Mouse (Mus musculus): ENCODE results near the gene Nrg4. TPM values are rescaled to one million over a fixed set of nuclear protein-coding genes. Genes with fewer than 3 reads are reported as not detected.
"Not testable (repeated sequence)": the region's sequence is repeated elsewhere in the genome, so short reads cannot be mapped to it uniquely, and the experiment has no call there.

Nrg4 gene
- total RNA-seq, 2 experiments from 2014 or later: 0.59 to 1.0 TPM

DNA sequence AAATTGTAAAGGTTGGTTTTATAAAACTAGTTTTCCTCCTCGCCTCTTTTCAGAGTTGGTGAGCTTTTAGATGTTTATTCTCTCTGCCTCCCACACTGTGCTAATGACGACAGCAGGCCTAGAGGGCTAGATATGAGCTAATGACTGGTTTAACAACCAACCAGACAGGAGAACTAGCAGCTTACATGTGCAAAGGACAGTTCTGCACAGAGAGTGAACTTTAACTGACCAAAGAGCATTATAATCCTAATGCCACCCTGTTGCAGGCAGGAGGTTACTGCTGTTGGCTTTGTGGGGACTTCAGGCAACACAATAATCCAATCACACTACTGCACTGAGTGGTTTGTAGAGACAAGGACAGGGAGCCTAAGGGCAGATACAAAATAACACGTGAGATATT lies 83.4 kb downstream of the Nrg4 start:
- no peak for TF ChIP-seq CTCF (IDR thresholded peaks at IDR 0.05)
- no peak overlapping the region for H3K4me3 ChIP-seq
- DNase-seq: no peak
- no peak overlapping the region for H3K27ac ChIP-seq
- intact Hi-C loops (cut with DNase I): no loop called here

DNA sequence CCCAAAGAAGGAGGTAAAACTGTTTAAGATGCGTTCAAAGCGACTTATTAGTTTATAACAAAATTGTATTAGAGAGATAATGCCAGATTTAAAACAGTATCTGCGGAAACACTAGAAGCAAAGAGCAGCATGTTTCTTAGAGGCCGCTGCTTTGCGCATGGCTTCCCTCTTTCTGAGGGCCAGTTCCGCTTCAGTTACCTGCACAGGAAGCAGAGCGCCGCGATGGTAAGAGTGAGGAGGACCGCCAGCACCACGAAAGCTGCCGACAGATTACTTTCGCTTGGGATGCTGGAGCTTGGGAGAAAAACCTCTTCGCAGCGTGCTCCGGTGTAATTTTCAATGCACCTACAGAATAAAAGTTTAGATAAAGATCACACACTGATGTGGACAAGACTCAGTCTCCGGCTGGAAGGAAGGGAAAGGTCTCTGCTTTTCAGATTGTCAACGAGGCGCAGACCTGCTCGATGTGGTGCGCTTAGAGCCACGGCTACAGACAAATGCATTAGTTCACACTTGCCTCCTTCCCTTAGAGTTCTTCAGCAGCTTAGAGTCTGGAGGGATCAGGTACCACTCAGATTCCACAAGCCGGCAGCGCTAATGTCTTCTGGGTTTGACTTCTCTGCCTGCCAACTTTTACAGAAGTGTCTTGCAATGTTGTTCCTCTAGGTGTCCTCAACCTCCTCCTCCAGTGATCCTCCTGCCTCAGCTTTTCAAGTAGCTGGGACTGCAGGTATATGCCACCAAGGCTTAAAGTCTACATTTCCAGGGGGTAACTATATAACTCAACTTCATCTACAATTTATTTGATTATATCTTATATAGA lies 84.6 kb downstream of the Nrg4 start:
- H3K4me3 ChIP-seq: peak overlapping the region; percentile 48
- TF ChIP-seq CTCF (IDR thresholded peaks at IDR 0.05): no peak
- no peak for DNase-seq
- no peak overlapping the region for H3K27ac ChIP-seq
- intact Hi-C loops (cut with DNase I): no loop called here

DNA sequence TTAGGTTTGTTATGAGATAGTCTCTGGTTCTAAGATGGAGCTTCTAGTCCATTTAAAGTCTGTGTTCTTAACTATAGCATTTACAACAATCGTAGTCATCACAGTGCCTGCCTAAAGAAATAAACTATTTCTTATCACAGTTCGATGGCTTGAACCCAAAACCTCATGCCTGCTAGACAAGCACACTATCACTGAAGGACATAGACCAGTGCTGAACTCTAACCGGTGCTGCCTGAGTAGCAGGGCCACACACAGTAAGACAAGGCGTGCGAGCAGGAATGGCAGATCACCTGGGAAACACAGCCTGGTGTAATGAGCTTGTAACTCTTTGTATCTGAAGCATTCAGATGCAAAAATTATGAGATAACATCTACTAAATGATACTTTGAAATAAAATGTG lies 85.8 kb downstream of the Nrg4 start:
- Histone ChIP-seq H3K27ac (no peak overlapping the region), H3K4me3 (no peak overlapping the region)
- intact Hi-C loops (cut with DNase I): no loop called here
- DNase-seq: no peak
- no peak for TF ChIP-seq CTCF (IDR thresholded peaks at IDR 0.05)

DNA sequence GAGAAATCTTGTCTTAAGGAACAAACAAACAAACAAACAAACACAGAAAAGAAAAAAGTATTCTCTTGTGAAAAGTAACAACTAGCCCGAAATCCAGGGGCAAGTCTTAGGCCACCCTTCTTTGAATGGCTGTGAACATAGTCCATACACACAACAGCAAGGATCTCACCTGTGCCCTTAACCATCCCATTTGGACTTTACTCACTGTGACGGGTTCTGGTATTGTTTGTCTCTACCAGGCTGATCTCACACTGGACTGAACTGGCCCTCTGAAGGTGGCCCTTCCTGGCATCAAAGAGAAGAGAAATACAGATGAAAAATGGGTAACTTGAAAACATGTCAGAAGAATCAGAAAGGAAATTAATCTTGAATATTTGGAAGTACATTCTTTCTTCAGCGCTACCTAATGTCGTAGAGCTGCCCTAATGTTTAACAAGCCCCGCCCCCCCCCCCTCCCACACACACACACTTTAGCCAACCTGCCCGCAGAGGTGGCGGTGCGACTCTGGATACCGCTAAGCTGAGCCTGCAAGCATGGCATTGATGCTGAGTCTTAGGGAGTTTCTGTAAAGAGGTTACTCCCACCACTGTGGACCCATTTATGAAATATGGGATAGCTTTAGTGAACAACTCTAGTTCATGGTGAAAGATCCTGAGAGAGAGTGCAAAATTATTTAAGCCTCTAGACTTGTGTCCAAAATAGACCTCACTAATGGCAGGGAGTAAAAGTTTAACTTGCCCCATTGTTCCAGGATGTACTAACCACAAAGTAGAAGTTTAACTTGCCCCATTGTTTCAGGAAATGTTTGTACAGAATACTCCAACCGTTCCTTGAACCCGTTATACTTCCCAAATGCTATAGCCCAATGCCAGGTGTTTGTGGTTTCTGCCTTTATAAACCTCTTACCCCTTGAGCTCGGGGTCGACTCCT lies 90.1 kb downstream of the Nrg4 start:
- Histone ChIP-seq H3K27ac (no peak overlapping the region), H3K4me3 (no peak overlapping the region)
- no peak for TF ChIP-seq CTCF (IDR thresholded peaks at IDR 0.05)
- DNase-seq: no peak
- intact Hi-C loops (cut with DNase I): no loop called here

DNA sequence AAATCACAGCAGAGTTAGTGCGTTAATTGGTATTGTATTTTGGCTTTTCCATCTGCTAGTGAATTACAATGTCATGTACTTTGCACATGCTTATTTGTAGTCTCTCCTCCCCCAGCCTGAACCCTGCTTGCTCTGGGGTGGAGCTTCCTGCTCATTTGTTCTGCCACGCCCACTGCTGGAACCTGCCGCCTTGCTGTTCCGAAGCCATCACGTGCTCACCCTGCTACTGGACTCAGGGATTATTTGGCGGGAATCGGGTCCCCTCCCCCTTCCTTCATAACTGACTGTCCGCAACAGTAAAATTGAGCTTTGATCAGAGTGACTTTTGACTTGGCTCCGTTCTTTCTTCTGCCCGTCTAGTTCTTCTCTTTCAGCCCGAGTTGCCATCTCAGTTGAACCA lies 93.6 kb downstream of the Nrg4 start:
- H3K27ac ChIP-seq; intact Hi-C loops (cut with DNase I); DNase-seq; H3K4me3 ChIP-seq: not testable (repeated sequence)

DNA sequence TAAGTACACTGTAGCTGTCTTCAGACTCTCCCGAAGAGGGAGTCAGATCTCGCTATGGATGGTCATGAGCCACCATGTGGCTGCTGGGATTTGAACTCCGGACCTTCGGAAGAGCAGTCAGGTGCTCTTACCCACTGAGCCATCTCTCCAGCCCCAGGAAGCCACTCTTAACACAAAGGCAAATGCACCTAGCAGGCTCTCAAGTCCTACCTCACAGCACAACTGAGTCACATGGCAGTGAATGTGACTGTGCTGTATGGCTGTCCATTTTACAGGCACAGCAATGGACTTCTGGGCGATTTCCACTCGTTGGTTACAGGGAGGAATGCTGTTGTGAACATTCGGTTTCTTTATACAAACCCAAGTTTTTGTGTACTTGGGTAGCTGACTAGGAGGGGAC lies 94.1 kb downstream of the Nrg4 start:
- no peak for DNase-seq
- TF ChIP-seq CTCF (IDR thresholded peaks at IDR 0.05): no peak
- Histone ChIP-seq H3K4me3 (no peak overlapping the region), H3K27ac (no peak overlapping the region)
- intact Hi-C loops (cut with DNase I): no loop called here

DNA sequence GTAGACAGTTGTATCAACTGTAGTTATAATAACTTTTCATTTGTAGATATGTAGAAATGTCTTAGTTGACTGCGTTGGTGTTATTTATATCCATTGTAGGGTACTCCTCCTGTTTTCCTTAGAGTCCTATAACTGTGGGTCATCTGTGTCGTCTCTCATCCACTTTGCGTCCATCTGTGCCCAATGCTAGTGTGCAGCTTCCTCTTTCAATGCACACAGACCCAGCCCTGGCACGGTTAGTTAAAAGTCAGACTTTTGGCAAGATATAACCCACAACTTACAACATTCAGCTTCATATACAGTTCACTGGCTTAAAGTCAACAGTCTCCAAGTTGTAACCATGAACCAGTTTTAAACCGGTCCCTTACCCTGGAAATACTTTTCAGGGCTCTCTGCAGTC lies 94.5 kb downstream of the Nrg4 start:
- TF ChIP-seq CTCF (IDR thresholded peaks at IDR 0.05): no peak
- intact Hi-C loops (cut with DNase I): no loop called here

DNA sequence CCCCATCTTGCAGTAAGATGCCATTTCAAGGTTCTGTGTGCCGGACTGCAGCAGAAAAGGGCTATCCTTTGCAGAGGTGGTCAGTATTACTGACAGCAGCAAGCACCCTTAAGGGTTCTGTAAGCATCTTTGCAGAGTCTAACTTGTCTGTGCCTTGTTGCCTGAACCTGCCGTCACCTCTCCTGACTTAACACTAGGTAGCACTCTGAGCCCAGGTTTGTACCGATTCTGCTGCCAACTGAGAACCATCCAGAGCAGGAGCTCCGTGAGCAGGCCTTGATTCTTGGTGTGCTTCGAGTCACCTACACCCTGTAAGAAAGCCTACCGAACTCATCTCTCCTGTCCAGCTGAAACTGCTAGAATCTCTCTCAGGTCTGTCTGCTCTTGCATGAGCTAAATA lies 95.1 kb downstream of the Nrg4 start:
- intact Hi-C loops (cut with DNase I): no loop called here
- H3K4me3 ChIP-seq: no peak overlapping the region
- TF ChIP-seq CTCF (IDR thresholded peaks at IDR 0.05): no peak
- no peak for DNase-seq
- no peak overlapping the region for H3K27ac ChIP-seq

More for the DNA sequence above, 94.5 kb downstream of the Nrg4 start:
- no peak overlapping the region for H3K27ac ChIP-seq
- no peak overlapping the region for H3K4me3 ChIP-seq
- no peak for DNase-seq

DNA sequence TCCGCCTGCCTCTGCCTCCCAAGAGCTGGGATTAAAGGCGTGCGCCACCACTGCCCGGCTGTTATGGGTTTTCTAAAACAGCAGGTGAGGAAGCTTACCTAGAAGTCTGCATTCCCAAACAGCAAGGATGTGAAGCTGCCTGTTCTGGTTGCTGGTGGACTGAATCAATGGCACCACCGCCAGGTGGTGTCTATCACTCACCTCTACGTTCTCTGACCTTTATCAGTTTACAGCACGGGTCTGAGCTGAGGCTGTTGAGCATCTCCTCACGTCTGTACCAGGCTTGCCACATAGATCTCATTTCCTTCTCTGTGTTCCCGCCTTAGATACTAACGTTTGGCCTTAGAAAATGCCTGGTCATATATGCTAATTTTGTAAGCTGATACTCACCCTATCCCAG lies 97.6 kb downstream of the Nrg4 start:
- no peak overlapping the region for H3K4me3 ChIP-seq
- intact Hi-C loops (cut with DNase I): no loop called here
- no peak for DNase-seq
- H3K27ac ChIP-seq: no peak overlapping the region
- no peak for TF ChIP-seq CTCF (IDR thresholded peaks at IDR 0.05)

DNA sequence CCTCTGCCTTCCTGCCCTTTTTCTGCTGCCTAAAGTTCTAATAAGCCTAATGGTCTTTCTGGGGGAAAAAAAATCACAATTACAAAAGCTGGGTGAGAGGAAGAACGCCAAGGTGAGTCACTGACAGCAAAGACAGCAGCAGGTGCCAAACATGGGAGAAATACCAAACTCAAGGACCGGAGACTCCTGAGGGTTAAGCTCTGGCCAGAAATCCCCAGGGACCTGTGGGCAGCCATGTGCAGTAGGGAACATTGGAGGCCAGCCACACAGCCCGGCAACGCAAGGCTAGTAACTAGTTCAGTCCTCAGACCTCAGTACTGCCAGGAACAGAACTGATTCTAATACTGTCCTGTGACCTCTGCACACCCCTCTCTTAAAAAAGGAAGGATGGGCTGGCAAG lies 98.5 kb downstream of the Nrg4 start:
- intact Hi-C loops (cut with DNase I): no loop called here
- DNase-seq: peak; percentile 30
- no peak for TF ChIP-seq CTCF (IDR thresholded peaks at IDR 0.05)
- Histone ChIP-seq H3K4me3 (no peak overlapping the region), H3K27ac (no peak overlapping the region)

DNA sequence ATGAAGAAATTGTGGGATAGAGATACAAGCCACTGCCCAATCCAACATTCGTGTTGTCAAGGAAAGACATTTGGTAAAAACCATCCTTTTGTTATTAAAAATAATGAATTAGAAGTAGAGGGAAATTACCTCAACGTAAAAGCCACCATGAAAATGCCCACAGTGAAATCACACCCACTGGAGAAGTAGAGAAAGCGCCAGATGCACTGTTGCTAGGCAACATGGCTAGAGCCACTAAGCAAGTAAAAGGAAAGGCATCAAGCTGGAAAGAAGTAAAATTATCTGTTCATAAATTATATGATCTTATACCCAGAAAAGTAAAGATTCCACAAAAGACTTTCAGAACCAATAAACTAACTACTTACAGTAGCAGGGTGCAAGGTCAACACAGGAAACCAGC lies 100.4 kb downstream of the Nrg4 start:
- no peak for DNase-seq
- TF ChIP-seq CTCF (IDR thresholded peaks at IDR 0.05): no peak
- Histone ChIP-seq H3K27ac (no peak overlapping the region), H3K4me3 (no peak overlapping the region)
- intact Hi-C loops (cut with DNase I): no loop called here

DNA sequence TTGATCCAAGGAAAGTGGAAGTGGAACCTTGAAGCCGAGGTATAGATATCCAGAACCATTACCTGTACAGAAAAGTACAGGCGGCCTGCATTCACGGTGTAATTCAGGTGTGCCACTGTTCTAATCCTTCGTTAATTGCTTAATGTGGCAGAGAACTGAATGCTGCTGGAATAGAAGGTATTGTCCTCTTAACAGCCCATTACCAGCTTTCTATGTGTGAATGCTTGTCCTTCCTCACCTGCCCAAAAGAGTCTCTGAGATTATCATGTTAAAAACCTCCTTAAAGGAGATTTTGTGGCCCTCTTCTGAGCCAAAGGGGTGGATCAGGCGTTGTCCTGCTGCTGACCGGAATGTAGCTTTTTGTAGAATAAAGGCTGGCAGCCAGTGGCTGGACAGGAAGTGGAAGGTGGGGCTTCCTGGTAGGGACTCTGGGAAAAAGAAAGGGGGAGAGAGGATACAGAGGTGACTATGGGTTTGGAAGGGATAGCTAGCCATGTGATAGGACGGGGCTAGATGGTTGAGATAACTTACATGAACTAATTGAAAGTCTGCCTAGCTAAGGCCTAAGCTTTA lies 101.4 kb downstream of the Nrg4 start:
- no peak for TF ChIP-seq CTCF (IDR thresholded peaks at IDR 0.05)
- Histone ChIP-seq H3K4me3 (no peak overlapping the region), H3K27ac (peak overlapping the region; percentile 61)
- intact Hi-C loops (cut with DNase I): no loop called here
- no peak for DNase-seq

DNA sequence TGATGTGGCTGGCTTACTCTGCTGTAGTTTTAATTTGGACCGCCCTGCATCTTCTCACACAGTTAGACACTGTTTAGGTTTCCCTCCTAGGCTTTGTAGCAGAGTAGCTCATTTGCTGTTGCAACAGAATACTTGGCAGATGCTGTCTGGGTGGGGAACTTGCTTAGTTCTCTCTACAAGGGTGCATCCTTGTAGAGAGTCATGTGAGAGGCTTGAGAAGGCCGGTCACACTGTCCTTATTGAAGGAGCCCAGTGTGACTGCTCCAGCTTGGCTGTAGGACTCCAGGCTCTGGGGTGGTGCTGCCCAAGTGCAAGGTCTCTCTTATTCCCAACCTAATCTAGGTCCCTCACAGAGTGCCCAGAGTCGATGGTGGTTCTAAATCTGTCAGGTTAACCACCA lies 109.3 kb downstream of the Nrg4 start:
- intact Hi-C loops (cut with DNase I): no loop called here
- Histone ChIP-seq H3K4me3 (no peak overlapping the region), H3K27ac (no peak overlapping the region)
- no peak for TF ChIP-seq CTCF (IDR thresholded peaks at IDR 0.05)
- DNase-seq: no peak

All from gastrocnemius, adult 2 months (tissue).